Mouse (Mus musculus) kidney, postnatal 4 days (tissue): ENCODE data around the gene Bik.

Experiments used
- DNase-seq, 2 experiments: peaks; one replicate each; pipeline ENCODE4 v3.0.0; 2021; ENCODE audit warnings: mixed read lengths in 2 of 2

Gene Bik

GRCm38 (mm10) chr15:83553831-83554230, 27.2 kb downstream of the Bik start:
- no peak for DNase-seq

- peak; percentile 90 to 94 for DNase-seq
These were observed 28.7 kb downstream of the Bik start for GRCm38 (mm10) chr15:83555161-83555974.

GRCm38 (mm10) chr15:83560941-83561477, 34.3 kb downstream of the Bik start:
- no peak for DNase-seq

GRCm38 (mm10) chr15:83562626-83563270, 36.1 kb downstream of the Bik start:
- DNase-seq: peak; percentile 77 to 88

GRCm38 (mm10) chr15:83563327-83563856, 36.7 kb downstream of the Bik start, which contains the start of the genes Tspo and Mcat:
Gene Tspo (plus strand): TSS chr15:83563592.
Gene Mcat (minus strand): TSS chr15:83563787.
- peak; percentile 63 to 69 for DNase-seq

GRCm38 (mm10) chr15:83563857-83564651, 37.4 kb downstream of the Bik start:
- DNase-seq: peak; percentile 63 to 74

GRCm38 (mm10) chr15:83565434-83565833, 38.8 kb downstream of the Bik start:
- no peak for DNase-seq

- DNase-seq: no peak
These were observed 39.3 kb downstream of the Bik start for GRCm38 (mm10) chr15:83566006-83566405.

GRCm38 (mm10) chr15:83567728-83568127, 41.1 kb downstream of the Bik start:
- no peak for DNase-seq

- DNase-seq: no peak
These were observed 41.9 kb downstream of the Bik start for GRCm38 (mm10) chr15:83568544-83568943.

GRCm38 (mm10) chr15:83569682-83570081, 43.0 kb downstream of the Bik start:
- DNase-seq: no peak

GRCm38 (mm10) chr15:83570641-83571040, 44.0 kb downstream of the Bik start:
- DNase-seq: no peak

- DNase-seq: no peak
These were observed 45.0 kb downstream of the Bik start for GRCm38 (mm10) chr15:83571636-83572035.

- no peak for DNase-seq
These were observed 45.5 kb downstream of the Bik start for GRCm38 (mm10) chr15:83572132-83572531.

GRCm38 (mm10) chr15:83573606-83574005, 46.9 kb downstream of the Bik start:
- DNase-seq: no peak

GRCm38 (mm10) chr15:83574731-83575351, 48.2 kb downstream of the Bik start:
- peak; percentile 17 to 43 for DNase-seq

- no peak for DNase-seq
These were observed 48.9 kb downstream of the Bik start for GRCm38 (mm10) chr15:83575543-83575942.

GRCm38 (mm10) chr15:83576651-83577050, 50.0 kb downstream of the Bik start:
- DNase-seq: no peak

- DNase-seq: no peak
These were observed 56.3 kb downstream of the Bik start for GRCm38 (mm10) chr15:83582931-83583330.

GRCm38 (mm10) chr15:83583419-83584156, 56.9 kb downstream of the Bik start:
- DNase-seq: peak; percentile 63 to 68

GRCm38 (mm10) chr15:83584741-83585220, 58.1 kb downstream of the Bik start:
- DNase-seq: no peak
